Mouse (Mus musculus): Measurements from ENCODE around the gene Ubl5. TPM values are rescaled to one million over a fixed set of nuclear protein-coding genes. Genes with fewer than 3 reads are reported as not detected.

Gene Ubl5
- 223 and 238 TPM in 2 replicates for total RNA-seq (2014; rRNA removed; ENCODE audit: low replicate concordance)
- 389 and 407 TPM in 2 replicates for polyA plus RNA-seq (2015; fragmentation: Nextera tagmentation; extraction: Ambion mirVana)

DNA sequence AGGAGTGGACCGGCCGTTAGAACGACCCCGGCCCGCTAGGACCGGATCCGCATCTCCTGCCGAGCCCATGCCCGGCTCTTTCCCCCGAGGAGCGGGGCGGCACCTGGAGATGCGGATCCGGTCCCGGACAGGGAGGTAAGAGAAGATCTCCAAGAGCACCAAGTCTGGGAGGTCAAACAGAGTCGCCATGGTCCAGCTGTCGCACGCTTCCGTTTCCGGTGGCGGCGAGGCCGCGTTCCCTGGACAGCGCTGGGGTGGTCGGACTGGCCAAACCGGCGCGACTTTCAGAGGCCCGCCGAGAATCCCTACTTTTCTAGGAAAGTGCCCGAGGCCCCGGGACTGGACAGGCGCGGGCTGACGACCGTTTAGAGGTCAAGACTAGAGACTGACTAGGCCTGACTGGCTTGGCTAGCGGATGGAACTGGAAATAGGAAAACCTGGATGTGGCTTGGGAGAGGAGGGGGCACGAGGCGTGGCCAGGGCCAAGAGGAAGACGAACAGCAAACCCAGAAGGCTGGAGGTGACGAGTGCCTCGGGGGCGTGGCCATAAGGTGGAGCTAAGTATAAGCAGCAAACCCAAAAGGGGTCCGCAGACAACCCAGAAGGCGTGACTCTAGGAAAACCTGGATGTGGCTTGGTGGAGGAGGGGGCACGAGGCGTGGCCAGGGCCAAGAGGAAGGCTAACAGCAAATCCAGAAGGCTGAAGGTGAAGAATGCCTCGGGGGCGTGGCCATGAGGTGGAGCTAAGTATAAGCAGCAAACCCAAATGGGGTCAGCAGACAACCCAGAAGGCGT, at the start of gene Ubl5:
TSS of gene Ubl5 (plus strand) at position 778 of the 795 bp plus-strand sequence.
- ATAC-seq (ENCODE audit: insufficient read depth, low read depth) (peak; percentile 90), DNase-seq (ENCODE audit: low spot score) (peak; percentile 98)
- Histone ChIP-seq H3K27me3 (ENCODE audit: control insufficient read depth, insufficient read depth, low read length) (no peaks in the 10 kb centered on the region), H3K36me3 (replicated peaks; ENCODE audit: control insufficient read depth, insufficient read depth, low read length) (peaks cover 26% of the 10 kb centered on the region), H3K4me2 (ENCODE audit: low read depth, low read length) (peak within 1 kb of the TSS; percentile 80), H3K4me3 (ENCODE audit: low read depth, low read length) (peak within 1 kb of the TSS; percentile 93), H3K27ac (ENCODE audit: low read depth) (peak within 1 kb of the TSS; percentile 95), H3K9me3 (replicated peaks; ENCODE audit: control insufficient read depth, low read length) (no peaks in the 10 kb centered on the region), H3K4me1 (ENCODE audit: control insufficient read depth, insufficient read depth) (peaks cover 19% of the 10 kb centered on the region), H3K9ac (replicated peaks; ENCODE audit: low read depth, low read length) (peak within 1 kb of the TSS; percentile 95)
- no peak for TF ChIP-seq CTCF (IDR thresholded peaks at IDR 0.05; ENCODE audit: low read depth)
- 0 out of 2 replicates have a peak, but pooled peaks have one; percentile 65 for TF ChIP-seq EP300 (IDR thresholded peaks at IDR 0.05; ENCODE audit: low read depth)
- under 1% methylated on average over 51 of the region's 51 CpGs for WGBS

DNA sequence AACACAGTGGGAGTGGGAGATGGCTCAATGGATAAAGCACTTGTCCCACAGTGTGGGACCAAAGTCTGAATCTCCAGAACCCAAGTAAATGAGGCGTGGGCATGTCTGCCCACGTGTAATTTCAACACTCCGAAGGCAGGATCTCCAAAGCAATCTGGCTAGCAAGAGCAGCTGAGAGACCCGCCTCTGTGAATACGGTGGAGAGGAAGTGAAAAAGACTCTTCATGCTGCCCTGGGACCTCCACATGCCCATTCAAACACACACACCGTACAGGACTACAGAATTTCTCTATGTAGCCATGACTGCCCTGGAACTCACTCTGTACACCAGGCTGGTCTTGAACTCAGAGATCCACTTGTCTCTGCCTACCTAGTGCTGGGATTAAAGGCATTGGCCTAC, 41.4 kb upstream of the Ubl5 start:
- WGBS: 72% methylated on average over 6 of the region's 6 CpGs
- no peak for DNase-seq (ENCODE audit: low spot score)
- Histone ChIP-seq H3K9ac (replicated peaks; ENCODE audit: low read depth, low read length) (no peak overlapping the region), H3K4me3 (ENCODE audit: low read depth, low read length) (no peak overlapping the region), H3K4me1 (ENCODE audit: control insufficient read depth, insufficient read depth) (no peaks in the 10 kb centered on the region), H3K9me3 (replicated peaks; ENCODE audit: control insufficient read depth, low read length) (no peaks in the 10 kb centered on the region; the same call in 1 of the 2 replicates), H3K4me2 (ENCODE audit: low read depth, low read length) (no peak overlapping the region), H3K27me3 (ENCODE audit: control insufficient read depth, insufficient read depth, low read length) (no peaks in the 10 kb centered on the region), H3K27ac (ENCODE audit: low read depth) (no peak overlapping the region), H3K36me3 (replicated peaks; ENCODE audit: control insufficient read depth, insufficient read depth, low read length) (peaks cover 4% of the 10 kb centered on the region; the same call in 1 of the 2 replicates)
- TF ChIP-seq CTCF (IDR thresholded peaks at IDR 0.05; ENCODE audit: low read depth): no peak
- no peak for TF ChIP-seq EP300 (IDR thresholded peaks at IDR 0.05; ENCODE audit: low read depth)
- ATAC-seq (ENCODE audit: insufficient read depth, low read depth): no peak

- Histone ChIP-seq H3K36me3 (replicated peaks; ENCODE audit: control insufficient read depth, insufficient read depth, low read length) (no peaks in the 10 kb centered on the region), H3K4me1 (ENCODE audit: control insufficient read depth, insufficient read depth) (no peaks in the 10 kb centered on the region), H3K9ac (replicated peaks; ENCODE audit: low read depth, low read length) (no peak overlapping the region), H3K27ac (ENCODE audit: low read depth) (no peak overlapping the region), H3K9me3 (replicated peaks; ENCODE audit: control insufficient read depth, low read length) (no peaks in the 10 kb centered on the region; the same call in none of the 2 replicates), H3K4me2 (ENCODE audit: low read depth, low read length) (no peak overlapping the region), H3K27me3 (ENCODE audit: control insufficient read depth, insufficient read depth, low read length) (no peaks in the 10 kb centered on the region), H3K4me3 (ENCODE audit: low read depth, low read length) (no peak overlapping the region)
- WGBS: 79% methylated on average over 1 of the region's 1 CpGs
- ATAC-seq (ENCODE audit: insufficient read depth, low read depth) (no peak), DNase-seq (ENCODE audit: low spot score) (no peak)
- TF ChIP-seq CTCF (IDR thresholded peaks at IDR 0.05; ENCODE audit: low read depth): no peak
Observed at GRCm38 (mm10) chr9:20606269-20606668, 36.4 kb upstream of the Ubl5 start.

DNA sequence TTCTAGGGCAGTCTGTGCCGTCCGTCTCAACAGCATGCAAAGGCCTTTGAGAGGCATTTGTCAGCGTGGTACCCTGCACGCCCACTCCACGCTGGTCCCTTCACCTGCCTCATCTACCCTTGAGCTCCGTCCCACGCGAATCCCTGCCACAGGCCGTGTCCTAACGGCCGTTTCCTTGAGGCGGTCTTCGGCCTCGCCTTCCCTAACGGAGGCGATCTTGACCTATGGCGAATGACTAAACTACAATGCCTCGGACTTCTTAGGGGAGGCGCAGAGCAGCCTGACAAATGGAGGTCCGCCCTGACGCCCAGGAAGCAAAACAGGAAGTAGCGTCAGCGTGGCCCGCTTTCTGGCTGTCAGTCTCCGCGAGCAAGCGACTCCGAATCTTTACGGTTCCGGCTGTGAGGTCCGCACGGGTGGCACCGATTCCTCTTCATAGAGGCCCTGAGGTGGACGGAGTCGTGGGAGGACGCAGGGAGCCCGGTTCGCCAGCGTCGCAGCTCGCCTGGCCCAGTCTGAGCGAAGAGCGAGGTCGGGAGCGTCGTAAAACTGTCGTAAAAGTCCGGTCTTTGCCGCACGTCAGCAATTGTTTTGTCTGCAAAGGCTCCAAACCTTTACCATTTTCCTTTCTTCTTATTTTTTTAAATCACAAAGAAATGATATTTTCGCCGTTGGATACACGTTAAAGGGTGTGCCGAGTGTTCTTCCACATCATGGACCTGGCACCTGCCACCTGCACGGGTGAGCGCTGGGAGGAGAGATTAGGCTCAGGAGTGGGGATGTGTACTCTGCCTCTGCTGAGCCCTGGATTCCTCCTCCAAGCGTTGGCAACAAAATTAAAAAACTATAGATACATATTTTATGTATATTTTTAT, 35.3 kb upstream of the Ubl5 start:
- 0 out of 2 replicates have a peak, but pooled peaks have one; percentile 4 for TF ChIP-seq CTCF (IDR thresholded peaks at IDR 0.05; ENCODE audit: low read depth)
- no peak for TF ChIP-seq EP300 (IDR thresholded peaks at IDR 0.05; ENCODE audit: low read depth)
- Histone ChIP-seq H3K4me2 (ENCODE audit: low read depth, low read length) (peak overlapping the region; percentile 74), H3K27me3 (ENCODE audit: control insufficient read depth, insufficient read depth, low read length) (no peaks in the 10 kb centered on the region), H3K4me1 (ENCODE audit: control insufficient read depth, insufficient read depth) (no peaks in the 10 kb centered on the region), H3K27ac (ENCODE audit: low read depth) (peak overlapping the region; percentile 96), H3K9ac (replicated peaks; ENCODE audit: low read depth, low read length) (peak overlapping the region; percentile 73), H3K4me3 (ENCODE audit: low read depth, low read length) (peak overlapping the region; percentile 60), H3K9me3 (replicated peaks; ENCODE audit: control insufficient read depth, low read length) (no peaks in the 10 kb centered on the region; the same call in none of the 2 replicates), H3K36me3 (replicated peaks; ENCODE audit: control insufficient read depth, insufficient read depth, low read length) (no peaks in the 10 kb centered on the region)
- peak; percentile 86 for DNase-seq (ENCODE audit: low spot score)
- under 1% methylated on average over 57 of the region's 57 CpGs for WGBS
- ATAC-seq (ENCODE audit: insufficient read depth, low read depth): peak; percentile 90

DNA sequence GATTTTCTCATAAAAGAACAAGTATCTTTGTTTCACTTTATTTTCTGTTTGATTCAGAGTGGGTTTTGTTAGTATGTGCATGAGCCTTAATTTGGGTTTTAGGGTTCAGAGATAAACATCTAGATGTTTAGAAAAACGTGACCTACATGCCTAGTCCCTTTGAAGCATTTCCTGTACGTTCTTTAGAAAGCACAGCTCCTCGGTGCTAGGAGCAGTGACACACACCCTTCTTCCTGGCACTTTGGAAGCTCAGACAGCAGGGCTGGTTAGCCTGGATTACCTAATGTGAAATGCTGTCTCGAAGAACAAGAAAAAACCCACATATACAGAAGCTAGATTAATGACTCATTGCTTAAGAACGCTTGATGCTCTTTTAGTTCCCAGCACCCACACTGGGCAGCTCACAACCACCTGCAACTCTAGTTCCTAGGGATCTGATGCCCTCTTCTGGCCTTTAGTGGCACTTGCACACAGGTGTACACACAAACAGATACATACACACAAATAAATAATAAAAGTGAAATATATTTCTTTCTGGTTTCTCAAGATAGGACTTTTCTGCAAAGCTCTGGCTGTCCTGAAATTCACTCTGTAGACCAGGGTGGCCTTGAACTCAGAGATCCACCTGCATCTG, 32.7 kb upstream of the Ubl5 start:
- 83% methylated on average over 5 of the region's 5 CpGs for WGBS
- H3K27ac ChIP-seq (ENCODE audit: low read depth): no peak overlapping the region
- TF ChIP-seq CTCF (IDR thresholded peaks at IDR 0.05; ENCODE audit: low read depth) (no peak), EP300 (IDR thresholded peaks at IDR 0.05; ENCODE audit: low read depth) (no peak)

More for the DNA sequence above, 32.7 kb upstream of the Ubl5 start:
- Histone ChIP-seq H3K9ac (replicated peaks; ENCODE audit: low read depth, low read length) (no peak overlapping the region), H3K4me1 (ENCODE audit: control insufficient read depth, insufficient read depth) (no peaks in the 10 kb centered on the region), H3K36me3 (replicated peaks; ENCODE audit: control insufficient read depth, insufficient read depth, low read length) (no peaks in the 10 kb centered on the region), H3K4me3 (ENCODE audit: low read depth, low read length) (no peak overlapping the region), H3K4me2 (ENCODE audit: low read depth, low read length) (no peak overlapping the region), H3K27me3 (ENCODE audit: control insufficient read depth, insufficient read depth, low read length) (no peaks in the 10 kb centered on the region), H3K9me3 (replicated peaks; ENCODE audit: control insufficient read depth, low read length) (no peaks in the 10 kb centered on the region; the same call in none of the 2 replicates)
- DNase-seq (ENCODE audit: low spot score) (no peak), ATAC-seq (ENCODE audit: insufficient read depth, low read depth) (no peak)

Data from heart, postnatal 0 days (tissue).